Mouse (Mus musculus) thymus, adult 2 months (tissue): ENCODE results near the gene Ccdc38. TPM values are rescaled to one million over a fixed set of nuclear protein-coding genes. Genes with fewer than 3 reads are reported as not detected.

Experiments used
- DNase-seq: peaks from one replicate; pipeline ENCODE4 v3.0.0; 2021
- H3K27ac ChIP-seq: fragments of 200-500 bp; 2 replicates; pipeline ENCODE4 v1.5.1; 2012; ENCODE audit warnings: low read length, control low read depth; ENCODE audit not compliant: control insufficient read depth, insufficient read depth
- H3K27me3 ChIP-seq: fragments of 200-500 bp; 2 replicates; pipeline ENCODE4 v1.6.1; 2012; ENCODE audit warnings: mild to moderate bottlenecking, low read length, moderate library complexity, mixed read lengths; ENCODE audit not compliant: control insufficient read depth, insufficient read depth
- H3K36me3 ChIP-seq: fragments of 200-500 bp; 2 replicates; pipeline ENCODE4 v1.6.1; 2012; ENCODE audit warnings: mild to moderate bottlenecking, low read length, moderate library complexity; ENCODE audit not compliant: control insufficient read depth, insufficient read depth
- H3K4me1 ChIP-seq: fragments of 200-500 bp; replicated peaks from 2 replicates; pipeline ENCODE4 v1.6.1; 2012; ENCODE audit warnings: low read length; ENCODE audit not compliant: control insufficient read depth, insufficient read depth
- H3K4me3 ChIP-seq: fragments of 200-500 bp; 2 replicates; pipeline ENCODE4 v1.5.1; 2012; ENCODE audit warnings: mild to moderate bottlenecking, low read length, control low read depth, moderate library complexity; ENCODE audit not compliant: control insufficient read depth, insufficient read depth
- CTCF ChIP-seq: fragments of 200-500 bp; IDR thresholded peaks from 2 replicates; pipeline ENCODE4 v1.5.1; 2012; ENCODE audit warnings: mild to moderate bottlenecking, control low read depth, low read length, moderate library complexity, borderline replicate concordance; ENCODE audit not compliant: control insufficient read depth, poor library complexity, insufficient read depth; ENCODE audit errors: extremely low read depth
- POLR2A ChIP-seq: fragments of 200-500 bp; IDR thresholded peaks from 2 replicates; pipeline ENCODE4 v1.6.1; 2012; ENCODE audit warnings: mild to moderate bottlenecking, low read length, control low read depth, moderate library complexity; ENCODE audit not compliant: control insufficient read depth, poor library complexity, insufficient read depth; ENCODE audit errors: extremely low read depth
- WGBS: fragments of 180-500 bp; shearing (Covaris S2); methylation state at CpG from one replicate; pipeline ENCODE4 v1.1.7; 2018; 5-methylcytosine and 5-hydroxymethylcytosine counted together
- polyA plus RNA-seq: library from polyadenylated mRNA; depleted of rRNA; stranded (reverse); fragments of >200 nt; gene quantifications from 2 replicates; pipeline ENCODE4 v1.2.3, GENCODE M21; 2012; rRNA removed

The Ccdc38 gene
- polyA plus RNA-seq, 1 experiment = 0.03 TPM

- TF ChIP-seq CTCF (no peak), POLR2A (no peak)
- Histone ChIP-seq H3K27me3 (no peaks in the 10 kb centered on the region), H3K4me3 (no peak overlapping the region), H3K36me3 (no peaks in the 10 kb centered on the region), H3K4me1 (0 out of 2 replicates have a peak, but pooled peaks cover 2% of the 10 kb centered on the region), H3K27ac (no peak overlapping the region)
- no peak for DNase-seq
- WGBS = 4% methylated on average over 8 of the region's 8 CpGs
Measured at GRCm38 (mm10) chr10:93614850-93615249, 74.4 kb downstream of the Ccdc38 start.

GRCm38 (mm10) chr10:93620438-93621179, 80.2 kb downstream of the Ccdc38 start:
- no peak for TF ChIP-seq CTCF
- no peak for TF ChIP-seq POLR2A
- WGBS = 86% methylated on average over 7 of the region's 7 CpGs
- DNase-seq = no peak
- H3K27me3 ChIP-seq = no peaks in the 10 kb centered on the region
- H3K27ac ChIP-seq = no peak overlapping the region
- H3K4me1 ChIP-seq = no peaks in the 10 kb centered on the region
- H3K36me3 ChIP-seq = no peaks in the 10 kb centered on the region
- no peak overlapping the region for H3K4me3 ChIP-seq

- no peak overlapping the region for H3K27ac ChIP-seq
- H3K36me3 ChIP-seq = no peaks in the 10 kb centered on the region
- no peak for TF ChIP-seq POLR2A
- no peak for TF ChIP-seq CTCF
- no peaks in the 10 kb centered on the region for H3K27me3 ChIP-seq
- no peak for DNase-seq
- WGBS = 81% methylated on average over 9 of the region's 9 CpGs
- no peaks in the 10 kb centered on the region for H3K4me1 ChIP-seq
- H3K4me3 ChIP-seq = no peak overlapping the region
Measured at GRCm38 (mm10) chr10:93623725-93624124, 83.3 kb downstream of the Ccdc38 start.

GRCm38 (mm10) chr10:93624151-93624550, 83.7 kb downstream of the Ccdc38 start:
- no peak for DNase-seq
- Histone ChIP-seq H3K4me3 (no peak overlapping the region), H3K27me3 (no peaks in the 10 kb centered on the region), H3K27ac (no peak overlapping the region), H3K4me1 (no peaks in the 10 kb centered on the region), H3K36me3 (no peaks in the 10 kb centered on the region)
- WGBS = 89% methylated on average over 10 of the region's 10 CpGs
- no peak for TF ChIP-seq CTCF
- TF ChIP-seq POLR2A = no peak

GRCm38 (mm10) chr10:93630310-93630709, 89.9 kb downstream of the Ccdc38 start:
- no peak overlapping the region for H3K27ac ChIP-seq
- 95% methylated on average over 5 of the region's 5 CpGs for WGBS
- TF ChIP-seq POLR2A (no peak), CTCF (no peak)
- H3K27me3 ChIP-seq = no peaks in the 10 kb centered on the region
- H3K4me1 ChIP-seq = no peaks in the 10 kb centered on the region
- H3K4me3 ChIP-seq = no peak overlapping the region
- no peak for DNase-seq
- no peaks in the 10 kb centered on the region for H3K36me3 ChIP-seq

GRCm38 (mm10) chr10:93632086-93632485, 91.7 kb downstream of the Ccdc38 start:
- Histone ChIP-seq H3K27me3 (no peaks in the 10 kb centered on the region), H3K36me3 (no peaks in the 10 kb centered on the region), H3K4me1 (no peaks in the 10 kb centered on the region), H3K4me3 (no peak overlapping the region), H3K27ac (no peak overlapping the region)
- no peak for TF ChIP-seq POLR2A
- no peak for TF ChIP-seq CTCF
- no peak for DNase-seq
- whole genome bisulfite sequencing = 81% methylated on average over 4 of the region's 4 CpGs

- Histone ChIP-seq H3K27ac (no peak overlapping the region), H3K27me3 (no peaks in the 10 kb centered on the region), H3K36me3 (no peaks in the 10 kb centered on the region), H3K4me1 (no peaks in the 10 kb centered on the region), H3K4me3 (no peak overlapping the region)
- no peak for TF ChIP-seq POLR2A
- 96% methylated on average over 5 of the region's 5 CpGs for WGBS
- no peak for DNase-seq
Measured at GRCm38 (mm10) chr10:93633563-93633962, 93.1 kb downstream of the Ccdc38 start.

Other genes starting within 250 kb of the Ccdc38 start
- gene Elk3, start 229.5 kb upstream of the Ccdc38 start, polyA plus RNA-seq = 47.2 and 62.7 TPM in 2 replicates
- 153 and 269 TPM in 2 replicates for gene Lta4h, start 87.2 kb upstream of the Ccdc38 start, polyA plus RNA-seq
- gene Hal, start 51.9 kb upstream of the Ccdc38 start, polyA plus RNA-seq = 3.7 TPM in 2 replicates
- gene Amdhd1, start 599 bp upstream of the Ccdc38 start, polyA plus RNA-seq = 0.44 and 0.46 TPM in 2 replicates
- gene Snrpf, start 49.1 kb downstream of the Ccdc38 start, polyA plus RNA-seq = 88.9 and 92.2 TPM in 2 replicates
- gene Ntn4, start 100.0 kb downstream of the Ccdc38 start, polyA plus RNA-seq = 1.1 and 1.3 TPM in 2 replicates